Mouse (Mus musculus): ENCODE measurements around the gene Ankrd17.

- TF ChIP-seq CTCF (IDR thresholded peaks at IDR 0.05; ENCODE audit: low read depth), result peak; percentile 56
- no peak for TF ChIP-seq EP300 (IDR thresholded peaks at IDR 0.05; ENCODE audit: low read depth)
Observed at GRCm38 (mm10) chr5:90194831-90195230, 171.5 kb downstream of the Ankrd17 start.
